Mouse (Mus musculus) lung, postnatal 36 days (tissue): ENCODE results near the gene Nxph4.

ENCODE experiments used
- DNase-seq: peaks from one replicate; pipeline ENCODE4 v3.0.0; 2022; ENCODE audit warnings: mixed read lengths

Nxph4 gene

GRCm38 (mm10) chr10:127514764-127515163 is 19.6 kb downstream of the Nxph4 start, which contains the start of gene Ndufa4l2:
Gene Ndufa4l2, plus strand, starts transcription at chr10:127514967.
- peak; percentile 42 for DNase-seq

- no peak for DNase-seq
Measured at GRCm38 (mm10) chr10:127514111-127514698, 20.2 kb downstream of the Nxph4 start.

- DNase-seq, result no peak
Measured at GRCm38 (mm10) chr10:127513501-127514091, 20.8 kb downstream of the Nxph4 start.

GRCm38 (mm10) chr10:127512813-127513212 is 21.5 kb downstream of the Nxph4 start:
- DNase-seq, result peak; percentile 97

GRCm38 (mm10) chr10:127512307-127512666 is 22.1 kb downstream of the Nxph4 start:
- DNase-seq, result no peak

- peak; percentile 29 for DNase-seq
Measured at GRCm38 (mm10) chr10:127511634-127512306, 22.6 kb downstream of the Nxph4 start.

GRCm38 (mm10) chr10:127510895-127511617 is 23.3 kb downstream of the Nxph4 start:
- DNase-seq, result no peak

- DNase-seq, result no peak
Measured at GRCm38 (mm10) chr10:127509837-127510701, 24.3 kb downstream of the Nxph4 start.

- DNase-seq, result peak; percentile 91
Measured at GRCm38 (mm10) chr10:127509051-127509836, 25.1 kb downstream of the Nxph4 start.

GRCm38 (mm10) chr10:127508239-127508638 is 26.1 kb downstream of the Nxph4 start:
- DNase-seq, result peak; percentile 82

- no peak for DNase-seq
Measured at GRCm38 (mm10) chr10:127500894-127501893, 33.2 kb downstream of the Nxph4 start, which contains the start of gene Stac3. Gene Stac3, plus strand, starts transcription at chr10:127501686.

- no peak for DNase-seq
Measured at GRCm38 (mm10) chr10:127500042-127500441, 34.3 kb downstream of the Nxph4 start.

GRCm38 (mm10) chr10:127499516-127499915 is 34.8 kb downstream of the Nxph4 start:
- DNase-seq, result no peak

GRCm38 (mm10) chr10:127496156-127496555 is 38.2 kb downstream of the Nxph4 start:
- no peak for DNase-seq

GRCm38 (mm10) chr10:127492118-127492517 is 42.2 kb downstream of the Nxph4 start:
- DNase-seq, result no peak

GRCm38 (mm10) chr10:127491128-127491512 is 43.2 kb downstream of the Nxph4 start:
- no peak for DNase-seq

GRCm38 (mm10) chr10:127490160-127491127 is 43.9 kb downstream of the Nxph4 start:
- DNase-seq, result no peak

- DNase-seq, result no peak
Measured at GRCm38 (mm10) chr10:127488856-127489255, 45.5 kb downstream of the Nxph4 start.

GRCm38 (mm10) chr10:127485235-127485634 is 49.1 kb downstream of the Nxph4 start:
- DNase-seq, result no peak
